Mouse (Mus musculus): Measurements from ENCODE around the gene Hivep2.

The Hivep2 gene

DNA sequence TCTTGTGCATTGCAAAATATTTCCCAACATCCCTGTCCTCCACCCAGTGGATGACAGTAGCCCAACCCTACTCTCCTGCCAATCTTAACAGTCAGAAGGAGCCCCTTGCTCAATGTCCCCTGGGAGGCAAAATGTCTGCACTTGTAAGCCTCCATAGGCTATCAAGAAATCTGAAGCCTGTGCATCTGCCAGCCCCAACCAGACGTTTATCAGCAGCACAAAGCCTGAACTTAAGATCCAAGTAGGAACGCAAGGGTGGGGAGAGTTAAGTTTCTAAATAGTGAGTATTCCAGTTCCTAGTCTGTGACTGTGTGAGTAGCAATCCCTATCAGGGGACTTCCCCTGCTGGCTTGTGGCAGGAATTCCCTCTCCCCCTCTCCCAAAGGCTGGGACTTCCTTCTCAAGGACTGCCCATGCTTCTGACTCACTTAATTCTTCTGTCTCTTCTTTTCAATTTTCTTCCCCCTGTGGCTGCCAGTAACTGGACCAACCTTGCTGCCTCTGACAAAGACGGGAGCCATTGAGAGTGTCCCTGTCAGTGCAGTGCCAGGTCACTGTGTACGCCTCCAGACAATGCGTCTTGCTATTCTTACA is 82.5 kb downstream of the Hivep2 start:
- no peak for DNase-seq (ENCODE audit: low spot score)

DNA sequence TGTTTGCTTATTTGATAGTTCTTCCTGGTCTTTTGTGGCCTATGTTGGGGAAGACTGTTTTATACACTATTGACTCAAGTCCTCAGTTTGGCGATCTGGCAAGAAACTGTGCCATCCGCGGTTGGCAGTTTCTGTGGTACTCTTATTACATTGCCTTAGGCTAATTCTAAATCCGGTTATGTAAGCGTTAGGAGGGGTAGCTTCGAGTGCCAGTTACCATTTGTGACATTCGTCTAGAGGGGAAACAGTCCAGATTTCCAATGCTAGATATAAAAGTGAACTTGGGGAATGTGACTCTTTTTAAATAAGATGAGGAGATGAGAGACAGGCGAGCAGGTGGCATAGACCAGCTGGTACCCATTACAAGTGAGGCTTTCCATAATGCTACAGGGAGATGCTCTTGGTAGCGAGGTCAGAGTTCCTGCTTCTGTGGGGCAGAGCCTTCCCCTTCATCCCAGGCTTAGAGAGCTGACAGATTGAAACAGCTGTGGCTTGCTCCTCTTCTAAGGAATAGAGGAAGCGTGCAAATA is 83.1 kb downstream of the Hivep2 start:
- no peak for DNase-seq (ENCODE audit: low spot score)

DNA sequence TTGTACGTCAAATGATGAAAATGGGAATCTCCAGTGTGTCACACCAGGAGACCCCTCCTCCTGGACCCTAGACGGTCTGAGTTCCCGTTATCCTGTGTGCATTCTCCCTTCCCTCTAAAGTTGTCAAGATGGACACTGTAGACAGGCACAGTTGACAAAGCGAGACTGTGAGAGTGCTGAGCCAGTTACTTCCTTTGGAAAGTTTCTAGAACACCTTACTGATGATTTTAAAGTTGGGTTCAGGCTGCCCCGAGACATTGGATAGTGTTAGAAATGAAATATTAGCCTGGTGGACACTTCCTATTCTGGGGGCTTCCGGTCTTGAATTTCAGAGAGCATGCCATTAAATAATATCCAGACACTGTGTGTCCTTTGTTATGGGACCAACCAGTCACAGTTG is 83.8 kb downstream of the Hivep2 start:
- DNase-seq (ENCODE audit: low spot score), result no peak

DNA sequence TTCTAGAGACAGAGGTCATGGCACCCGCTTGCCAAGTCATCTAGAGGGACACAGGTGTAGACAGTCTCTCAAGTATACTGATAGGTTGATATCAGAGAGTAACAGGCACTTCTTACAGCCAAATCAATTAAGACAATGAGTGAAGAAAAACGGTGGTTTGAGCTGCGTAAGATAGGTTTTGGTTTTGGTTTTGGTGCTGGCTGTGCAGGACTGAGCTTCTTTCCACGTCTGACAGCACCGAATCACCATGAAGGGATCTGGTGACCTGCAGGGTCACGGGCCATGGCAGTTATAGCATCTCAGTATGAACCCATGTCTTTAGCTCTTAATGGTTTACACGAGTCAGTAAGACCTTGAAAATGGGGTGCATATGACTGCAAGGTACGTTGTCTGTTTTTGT is 84.7 kb downstream of the Hivep2 start:
- no peak for DNase-seq (ENCODE audit: low spot score)

DNA sequence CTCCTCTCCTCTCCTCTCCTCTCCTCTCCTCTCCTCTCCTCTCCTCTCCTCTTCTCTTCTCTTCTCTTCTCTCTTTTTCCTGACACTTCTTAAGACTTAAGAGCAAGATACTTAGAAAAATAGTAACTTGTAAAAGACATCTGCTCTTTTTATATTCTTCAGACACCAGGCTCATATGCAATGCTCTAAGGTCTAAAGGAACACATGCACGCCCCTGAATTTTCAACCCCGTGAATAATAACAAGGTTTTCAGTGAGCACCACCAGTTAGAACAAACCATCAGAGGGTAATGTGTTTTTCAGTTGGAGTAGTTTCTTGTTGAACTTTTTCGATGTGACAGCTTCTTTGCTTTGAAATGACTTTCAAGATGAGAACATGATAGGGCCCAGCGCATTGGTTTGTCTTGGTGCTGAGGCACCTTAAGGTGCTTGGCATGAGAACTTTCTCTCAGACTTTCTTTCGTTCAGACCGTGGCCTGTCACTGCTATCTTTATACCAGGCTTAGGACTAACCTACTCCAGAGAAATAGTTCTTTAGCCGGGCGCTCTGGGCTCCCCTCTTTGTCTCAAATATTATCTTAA is 86.3 kb downstream of the Hivep2 start:
- no peak for DNase-seq (ENCODE audit: low spot score)

DNA sequence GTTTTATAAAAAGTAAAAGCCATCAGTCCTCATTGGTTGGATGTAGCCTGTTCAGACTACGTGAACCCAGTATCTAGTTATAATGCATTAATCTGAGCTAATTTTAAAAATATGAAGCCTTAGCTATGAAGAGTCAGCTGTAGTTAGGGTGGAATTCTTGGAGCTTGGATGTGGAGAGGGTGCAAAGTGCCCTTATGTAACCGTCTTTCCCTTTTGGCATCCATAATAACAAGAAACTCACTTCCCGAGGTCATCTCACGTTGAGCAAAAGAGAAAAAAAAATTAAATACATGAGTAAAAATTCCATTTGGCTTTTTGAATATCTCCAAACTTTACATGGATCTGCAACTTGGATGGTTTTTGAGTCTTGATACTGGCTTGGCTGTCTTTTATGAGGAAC is 89.0 kb downstream of the Hivep2 start:
- no peak for DNase-seq (ENCODE audit: low spot score)

DNA sequence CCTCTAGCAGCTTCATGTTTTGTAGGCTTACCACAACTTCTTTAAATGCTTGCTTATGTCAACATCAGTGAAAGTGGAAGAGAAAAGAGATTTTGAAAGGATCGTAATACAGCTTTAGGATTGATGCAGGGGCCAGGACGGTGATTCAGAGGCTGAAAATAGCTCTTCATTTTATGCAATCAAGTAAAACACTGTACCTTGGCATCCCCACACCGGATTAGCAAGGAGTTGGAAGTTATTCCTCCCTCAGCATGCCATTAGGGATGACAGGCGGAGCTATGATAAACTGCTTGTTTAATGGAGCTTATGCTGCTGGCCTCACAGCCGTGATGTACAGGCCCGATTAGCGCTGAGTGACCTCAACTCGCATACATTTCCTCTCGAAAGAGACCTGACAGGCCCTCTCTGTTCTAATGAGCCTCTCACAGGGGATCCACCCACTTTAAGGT is 89.7 kb downstream of the Hivep2 start:
- DNase-seq (ENCODE audit: low spot score), result peak; percentile 48

DNA sequence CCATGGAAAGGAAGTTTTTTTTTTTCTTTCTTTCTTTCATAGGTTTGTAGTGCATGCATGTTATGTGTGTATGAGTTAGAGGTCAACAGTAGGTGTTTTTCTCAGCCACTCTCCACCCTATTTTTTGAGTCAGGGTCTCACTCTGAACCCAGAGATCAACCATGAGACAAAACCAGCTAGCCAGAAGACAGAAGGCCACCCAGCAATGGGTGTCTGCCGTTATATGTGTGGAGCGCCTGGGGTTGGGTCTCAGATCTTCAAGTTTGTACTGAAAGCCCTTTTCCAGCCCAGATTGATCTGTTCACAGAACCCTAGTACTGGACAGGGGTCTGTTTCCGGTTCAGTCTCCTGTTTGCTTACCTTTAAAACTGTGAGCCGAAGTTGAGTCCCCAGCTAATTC is 90.2 kb downstream of the Hivep2 start:
- no peak for DNase-seq (ENCODE audit: low spot score)

DNA sequence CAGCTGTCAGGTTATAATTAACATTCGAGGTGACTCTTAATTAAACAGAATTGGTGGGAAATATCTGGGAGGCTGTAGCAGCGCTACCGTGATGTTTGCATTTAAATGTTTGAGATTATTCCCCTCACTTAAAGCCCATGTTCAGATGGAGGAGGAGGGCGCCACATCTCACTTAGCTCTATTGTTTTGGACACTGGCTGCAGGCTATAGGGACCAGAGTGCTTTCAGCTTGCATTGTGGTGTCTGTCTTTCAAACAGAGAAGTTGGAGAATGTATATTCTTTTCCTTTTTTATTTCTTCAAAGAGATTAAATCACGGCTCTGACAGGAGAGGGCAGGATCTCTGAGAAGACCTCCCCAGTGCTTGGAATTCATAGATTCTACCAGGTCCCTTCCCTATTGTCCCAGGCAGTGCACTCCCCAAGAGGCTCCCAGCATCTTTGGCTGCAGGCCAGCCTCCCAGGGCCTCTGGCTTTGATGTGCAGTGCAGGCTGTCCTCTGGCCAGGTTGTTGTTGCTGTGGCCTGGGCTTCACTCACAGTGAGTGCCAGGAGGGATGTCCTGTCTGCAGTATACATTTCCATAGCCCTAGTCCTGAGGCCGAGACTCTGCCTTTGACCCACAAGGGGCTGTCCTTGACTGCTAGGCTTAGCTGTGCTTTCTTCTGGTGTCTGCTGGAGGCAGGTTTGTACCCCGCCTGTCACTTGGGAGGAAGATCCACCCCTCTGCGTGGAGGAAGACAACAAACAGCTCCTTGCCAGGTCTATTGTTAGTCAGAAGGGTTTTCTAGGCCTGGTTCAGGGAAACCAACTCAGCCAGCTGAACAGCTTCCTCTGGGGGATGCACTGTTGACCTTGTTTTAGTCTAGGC is 90.9 kb downstream of the Hivep2 start:
- DNase-seq (ENCODE audit: low spot score), result peak; percentile 34

DNA sequence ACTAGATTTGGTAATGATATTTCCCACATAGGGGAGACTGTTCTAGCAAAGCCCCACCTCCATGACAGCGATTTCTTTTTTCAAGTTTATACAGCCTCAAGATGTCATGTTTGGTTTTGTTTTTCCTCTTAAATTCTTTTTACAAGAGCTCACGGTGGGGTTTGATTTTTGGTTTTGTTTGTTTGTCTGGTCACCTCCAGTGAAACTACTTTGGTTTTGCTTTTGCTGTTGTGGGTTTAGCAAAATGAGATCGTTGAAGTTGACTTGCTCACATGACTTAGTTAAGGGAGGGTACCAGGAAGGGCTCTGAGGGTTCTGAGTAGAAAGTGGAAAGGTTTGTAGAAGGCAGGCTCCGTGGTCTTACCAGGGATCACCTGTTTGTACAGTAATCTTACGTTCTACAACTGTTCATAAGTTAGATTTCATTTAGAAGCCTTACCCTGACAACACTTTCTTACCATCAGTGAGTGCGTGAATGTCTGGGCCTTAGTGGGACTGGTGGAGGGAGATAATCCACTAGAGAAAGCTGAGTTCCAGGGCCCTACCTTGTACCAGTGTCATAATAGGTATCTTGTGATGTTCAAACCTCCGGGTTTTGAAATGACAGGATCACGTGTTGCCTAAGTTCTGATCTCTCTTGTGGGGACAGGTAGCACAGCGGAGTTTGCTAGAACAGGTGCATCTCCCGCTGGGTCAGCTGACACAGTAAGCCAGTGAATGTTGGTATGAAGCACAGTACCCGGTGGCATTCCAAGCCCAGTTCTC is 92.1 kb downstream of the Hivep2 start:
- no peak for DNase-seq (ENCODE audit: low spot score)

DNA sequence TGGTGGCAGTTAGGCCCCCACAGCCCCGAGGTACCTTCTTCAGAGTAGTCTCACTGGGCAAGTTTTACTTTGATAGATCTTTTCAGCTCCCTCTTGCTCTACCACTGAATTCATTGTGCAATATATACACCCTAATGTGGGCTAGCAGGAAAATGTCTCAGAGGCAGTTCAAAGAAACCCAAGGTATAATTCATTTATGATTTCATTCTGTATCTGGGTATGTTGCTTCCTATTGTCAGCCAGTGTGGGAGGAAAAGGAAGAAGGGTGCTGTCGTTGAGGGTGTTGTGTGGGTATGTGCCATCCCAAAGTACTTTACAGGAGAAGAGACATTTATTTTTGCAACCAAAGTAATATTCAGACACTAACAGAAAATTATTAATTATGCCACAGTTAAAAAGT is 92.9 kb downstream of the Hivep2 start:
- DNase-seq (ENCODE audit: low spot score), result no peak

DNA sequence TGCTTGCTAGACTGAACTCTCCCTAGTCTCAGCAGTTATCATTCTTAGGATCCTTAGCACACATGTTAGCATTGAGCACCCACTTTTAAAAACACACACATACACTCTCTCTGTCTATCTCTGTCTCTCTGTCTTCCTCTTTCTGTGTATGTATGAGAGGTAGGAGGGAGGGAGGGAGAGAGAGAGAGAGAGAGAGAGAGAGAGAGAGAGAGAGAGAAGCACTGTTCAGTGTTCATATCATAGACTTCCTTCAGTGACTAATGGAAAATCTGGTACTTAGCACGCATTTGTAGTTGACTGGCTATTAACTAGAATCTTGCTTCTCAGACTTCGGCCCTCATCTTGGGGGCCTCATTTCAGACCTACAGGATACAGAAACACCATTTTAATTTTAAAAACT is 93.7 kb downstream of the Hivep2 start:
- DNase-seq (ENCODE audit: low spot score), result no peak

DNA sequence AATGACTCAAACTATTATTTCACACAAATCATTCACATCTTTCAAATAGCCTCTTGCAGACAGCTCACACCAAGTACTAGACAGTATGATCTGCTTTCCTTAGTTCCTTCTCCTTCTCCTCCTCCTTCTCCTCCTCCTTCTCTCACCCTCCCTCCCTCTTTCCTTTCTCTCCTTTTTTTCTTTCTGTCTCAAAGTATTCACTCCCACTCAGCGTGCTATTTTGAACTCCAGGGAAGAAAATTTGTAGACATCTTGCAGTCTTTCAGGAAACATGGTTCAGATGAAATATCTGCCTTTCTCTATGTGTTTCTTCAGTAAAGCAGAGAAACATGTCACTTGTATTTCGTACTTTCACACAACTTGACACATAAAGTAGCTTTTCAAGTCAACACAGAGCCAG is 94.4 kb downstream of the Hivep2 start:
- no peak for DNase-seq (ENCODE audit: low spot score)

DNA sequence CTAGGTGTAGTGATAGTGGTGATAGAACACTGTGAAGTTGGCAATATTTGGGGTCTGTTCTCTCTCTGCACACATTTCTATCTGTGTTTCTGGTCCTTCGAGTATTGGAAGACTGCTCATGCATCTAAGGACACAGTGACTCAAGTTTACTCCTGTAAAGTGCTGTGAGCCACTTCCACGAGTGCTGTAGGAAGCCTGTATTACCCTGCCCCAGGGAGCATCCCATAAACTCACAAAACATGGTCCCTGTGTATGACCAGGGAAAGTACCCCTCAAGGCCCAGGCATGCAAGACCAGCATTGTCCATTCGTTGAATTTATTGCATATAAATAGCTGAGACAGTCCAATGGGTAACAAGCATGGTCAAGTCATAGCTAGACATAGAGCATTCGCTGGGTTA is 97.4 kb downstream of the Hivep2 start:
- DNase-seq (ENCODE audit: low spot score), result no peak

DNA sequence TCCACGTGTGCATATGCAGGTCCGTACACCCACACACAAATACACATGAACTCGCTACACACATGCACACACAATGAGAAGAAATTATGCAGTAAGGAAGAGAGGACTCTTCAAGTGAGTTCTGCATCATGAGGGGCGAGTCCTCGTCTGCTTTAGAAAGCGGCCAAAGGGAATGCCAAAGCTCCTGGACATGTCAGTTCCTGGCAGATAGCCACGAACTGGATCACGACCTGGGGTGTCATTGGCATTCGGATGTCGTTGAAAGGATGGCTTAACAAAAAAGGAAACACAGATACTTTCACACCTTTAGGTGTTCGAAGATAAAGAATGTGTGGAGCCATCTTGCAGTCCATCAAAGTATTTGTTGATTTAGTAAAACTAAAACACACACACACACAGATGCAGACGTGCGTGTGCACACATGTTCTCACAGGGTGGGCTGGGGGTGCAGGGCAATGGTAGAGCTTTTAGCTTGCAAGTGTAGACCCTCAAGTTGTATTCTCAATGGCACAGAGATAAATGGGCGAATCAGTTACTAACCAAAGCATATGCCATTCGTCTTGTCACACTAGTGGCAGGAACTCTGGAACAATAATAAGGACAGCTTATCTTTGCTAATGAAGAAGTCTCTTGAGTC is 99.0 kb downstream of the Hivep2 start:
- DNase-seq (ENCODE audit: low spot score), result no peak

DNA sequence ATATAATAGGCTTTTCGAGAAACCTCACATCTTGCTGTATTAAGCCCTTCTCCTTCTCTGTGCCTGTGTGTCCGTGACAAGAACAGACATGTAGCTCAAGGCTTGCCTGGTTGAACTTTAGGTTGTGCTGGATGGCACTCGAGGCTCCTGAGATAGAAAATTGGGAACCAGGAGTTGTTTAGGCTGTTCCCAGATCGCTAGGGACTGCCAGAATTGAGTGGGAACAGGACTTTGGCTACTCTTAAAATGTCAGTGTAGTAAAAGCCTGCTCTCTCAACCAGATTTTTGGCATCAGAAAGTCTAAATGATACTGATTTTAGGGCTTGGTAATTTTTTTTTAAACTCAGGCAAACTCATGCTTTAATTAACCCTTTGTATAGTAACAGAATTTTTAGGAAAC is 101.9 kb downstream of the Hivep2 start:
- no peak for DNase-seq (ENCODE audit: low spot score)

DNA sequence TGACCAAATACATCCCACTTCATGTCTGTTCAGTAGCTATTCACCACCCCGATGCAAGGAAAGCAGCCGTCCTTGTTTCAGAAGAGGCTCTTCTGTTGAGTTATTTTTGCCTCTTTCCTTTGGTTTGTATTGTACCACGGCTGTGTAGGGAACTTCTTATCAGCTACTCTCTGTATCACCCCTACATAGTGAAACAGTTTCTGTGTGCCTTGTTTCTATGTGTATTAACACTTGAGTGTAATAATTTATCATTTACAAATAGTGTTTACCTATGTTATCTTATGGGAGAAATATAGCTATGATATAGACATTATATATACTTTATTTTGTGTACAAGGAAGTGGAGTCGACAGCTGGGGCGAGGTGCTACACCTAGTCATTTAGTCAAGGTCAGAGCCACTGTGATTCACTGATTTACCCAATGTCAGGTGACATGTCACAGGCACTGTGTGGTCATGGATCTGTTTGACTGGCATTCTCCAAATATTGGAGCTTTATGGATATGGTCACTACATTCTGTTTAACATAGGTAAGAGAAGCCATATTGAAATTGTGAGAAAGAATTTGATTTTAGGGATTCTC is 104.7 kb downstream of the Hivep2 start:
- DNase-seq (ENCODE audit: low spot score), result no peak

DNA sequence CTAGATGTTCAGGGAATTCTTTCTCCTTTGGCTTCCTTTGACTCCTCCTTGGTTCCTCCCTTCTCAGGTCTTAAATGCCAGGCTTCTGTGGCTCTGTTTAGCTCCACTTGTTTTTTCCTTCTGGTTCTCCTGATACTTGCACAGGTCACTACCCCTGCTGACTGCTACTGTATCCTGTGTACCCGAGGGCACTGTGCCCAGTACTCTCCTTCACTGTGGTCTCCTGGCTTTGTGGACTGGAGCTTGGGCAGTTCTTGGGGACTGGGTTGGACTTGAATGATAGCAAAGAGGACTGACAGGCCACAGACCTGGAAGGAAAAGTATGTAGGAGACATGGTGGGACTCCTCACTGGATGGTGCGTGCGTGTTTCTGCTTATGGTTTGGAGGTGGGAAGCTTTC is 106.6 kb downstream of the Hivep2 start:
- no peak for DNase-seq (ENCODE audit: low spot score)

DNA sequence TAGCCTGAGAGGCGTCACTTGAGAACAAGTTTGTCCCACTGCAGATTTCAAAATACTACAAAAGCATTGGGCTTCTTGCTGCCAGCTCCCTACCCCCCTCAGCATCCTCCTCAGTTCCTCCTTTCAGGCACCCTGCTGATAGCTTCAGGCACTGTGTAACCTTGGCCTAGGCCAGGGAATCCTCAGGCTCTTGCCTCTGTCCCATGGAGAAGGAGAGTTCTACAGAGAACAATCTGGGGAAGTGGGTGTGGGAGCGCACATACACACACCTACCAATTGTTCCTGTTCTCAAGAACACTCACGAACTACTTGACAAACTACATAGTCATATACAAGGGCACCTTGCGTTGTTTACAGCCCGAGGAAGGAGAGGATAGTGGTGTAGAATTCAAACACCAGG is 109.9 kb downstream of the Hivep2 start:
- DNase-seq (ENCODE audit: low spot score), result no peak

DNA sequence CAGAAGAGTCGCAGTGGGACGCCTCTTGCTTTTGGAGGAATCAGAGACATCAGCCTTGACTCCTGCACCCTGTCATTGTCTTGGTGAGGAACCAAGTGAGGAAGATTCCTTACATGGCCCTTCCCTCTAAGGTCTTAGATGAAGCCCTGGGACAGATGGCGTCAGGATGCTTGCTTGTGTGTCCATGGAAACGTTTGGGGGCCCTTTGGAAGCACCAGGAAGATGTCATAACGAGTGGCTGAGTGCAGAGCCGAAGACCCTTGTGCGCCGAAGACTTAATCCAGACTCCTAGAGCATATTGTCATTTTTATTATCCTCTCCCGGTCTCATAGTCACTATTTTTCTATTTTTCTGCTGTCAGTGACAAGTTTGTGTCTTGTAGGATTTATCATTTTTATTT is 111.0 kb downstream of the Hivep2 start:
- no peak for DNase-seq (ENCODE audit: low spot score)

DNA sequence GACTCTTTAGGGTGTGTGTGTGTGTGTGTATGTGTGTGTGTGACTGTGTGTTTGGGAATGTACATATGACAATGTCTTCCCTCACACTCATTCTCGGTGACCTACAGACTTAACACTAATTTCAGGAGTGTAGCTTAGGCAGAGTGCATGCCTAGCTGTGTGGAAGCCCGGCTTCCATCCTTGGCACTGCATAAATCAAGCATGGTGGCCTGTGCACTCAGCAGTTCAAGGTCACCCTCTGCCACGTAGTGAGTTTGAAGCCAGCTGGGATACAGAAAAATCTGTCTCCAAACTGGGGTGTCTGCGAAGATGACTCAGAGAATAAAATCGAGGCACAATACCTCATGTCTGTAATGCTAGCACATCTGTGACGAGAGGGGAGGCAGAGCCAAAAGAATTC is 115.0 kb downstream of the Hivep2 start:
- no peak for DNase-seq (ENCODE audit: low spot score)

DNA sequence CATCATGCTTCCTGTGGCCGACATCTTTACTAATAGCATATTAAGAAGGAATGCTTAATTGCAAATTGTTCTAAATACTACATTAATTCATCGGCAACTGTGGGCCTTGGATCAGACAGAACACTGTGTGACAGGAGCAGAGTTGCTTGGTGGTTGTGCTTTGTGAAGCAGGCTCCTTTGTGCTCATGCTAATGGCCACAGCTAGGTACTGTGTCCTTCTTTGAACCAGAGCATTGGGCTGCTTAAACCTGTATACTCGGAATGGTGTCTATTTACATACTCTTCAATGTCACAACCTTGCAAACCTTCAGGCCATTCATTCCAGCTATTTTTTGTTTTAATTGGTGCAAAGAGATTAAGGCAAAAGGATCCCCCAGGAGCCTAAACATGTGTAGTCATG is 115.9 kb downstream of the Hivep2 start:
- no peak for DNase-seq (ENCODE audit: low spot score)
